Comparison of ENCODE assay signal across 8 mouse cellular contexts in the genomic region with DNA sequence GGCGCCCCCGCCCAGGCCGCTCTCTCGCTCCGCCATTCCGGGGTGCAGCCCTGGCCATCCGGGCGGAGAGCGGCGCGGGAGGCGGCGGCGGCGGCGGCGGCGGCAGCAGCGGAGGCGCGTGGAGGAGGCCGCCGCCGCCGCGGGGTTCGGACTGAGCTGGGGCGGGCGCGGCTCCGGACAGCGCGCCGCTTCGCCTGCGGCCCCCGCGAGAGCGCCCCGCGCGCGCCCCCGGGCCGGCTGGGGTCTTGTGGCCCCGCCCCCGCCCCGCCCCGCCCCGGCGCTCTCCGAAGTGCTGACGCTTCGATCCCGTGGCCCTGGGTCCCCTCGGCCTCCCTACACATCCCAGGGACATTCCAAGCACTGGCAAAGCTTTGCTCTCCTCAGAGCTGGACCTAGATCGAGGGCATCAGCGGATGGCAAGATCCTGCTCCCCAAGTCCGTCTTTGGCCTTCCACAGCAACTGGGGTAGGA. TPM values are rescaled to one million over a fixed set of nuclear protein-coding genes. Genes with fewer than 3 reads are reported as not detected.
A peak's percentile ranks its signal among the peaks of the same experiment; 100 is the strongest.
DNase-seq lines count a peak whose midpoint lies in the region; ATAC-seq and TF ChIP-seq lines count a peak whose summit lies in the region.

A gene (minus strand): TSS at position 173 of the 471 bp plus-strand sequence.

- peaks cover 6% of the 10 kb centered on the region; the same call in 1 of the 2 replicates for H3K4me1 ChIP-seq in embryonic facial prominence, embryonic 12.5 days
- no peaks in the 10 kb centered on the region for H3K4me1 ChIP-seq in intestine, postnatal 0 days (replicated peaks; ENCODE audit: control insufficient read depth, insufficient read depth, low read length)
- H3K4me1 ChIP-seq in lung, postnatal 0 days (ENCODE audit: insufficient read depth, low read depth, low read length): no peaks in the 10 kb centered on the region; the same call in 1 of the 2 replicates

- no peak for TF ChIP-seq CTCF in left cerebral cortex, adult 2 months (IDR thresholded peaks at IDR 0.05)
- no peak for TF ChIP-seq CTCF in intestine, postnatal 0 days (IDR thresholded peaks at IDR 0.05; ENCODE audit: low read depth)
- TF ChIP-seq CTCF in lung, postnatal 0 days (IDR thresholded peaks at IDR 0.05): no peak

- H3K9me3 ChIP-seq in embryonic facial prominence, embryonic 12.5 days: no peaks in the 10 kb centered on the region
- no peaks in the 10 kb centered on the region for H3K9me3 ChIP-seq in intestine, postnatal 0 days (ENCODE audit: control insufficient read depth)
- H3K9me3 ChIP-seq in lung, postnatal 0 days (ENCODE audit: low read length): no peaks in the 10 kb centered on the region

- DNase-seq in left cerebral cortex, adult 2 months (ENCODE audit: extremely low spot score in 1 of 2, low spot score in 2 of 2): no peak
- no peak for DNase-seq in left cerebral cortex, adult 11 months (ENCODE audit: low spot score)
- DNase-seq in adrenal gland, postnatal 4 days (ENCODE audit: low spot score in 2 of 2): no peak
- DNase-seq in lung, postnatal 0 days (ENCODE audit: low spot score): peak; percentile 28
- DNase-seq in thymus, postnatal 25 days: no peak
- no peak for DNase-seq in urinary bladder, postnatal 4 days (ENCODE audit: low spot score in 2 of 2)

- peaks cover 9% of the 10 kb centered on the region; the same call in 1 of the 2 replicates for H3K27me3 ChIP-seq in embryonic facial prominence, embryonic 12.5 days
- no peaks in the 10 kb centered on the region for H3K27me3 ChIP-seq in intestine, postnatal 0 days (replicated peaks; ENCODE audit: control insufficient read depth, insufficient read depth, low read length)
- peaks cover 7% of the 10 kb centered on the region; the same call in 1 of the 2 replicates for H3K27me3 ChIP-seq in lung, postnatal 0 days (replicated peaks; ENCODE audit: insufficient read depth, low read length)

- intact Hi-C loops in left cerebral cortex, adult 2 months (cut with DNase I): no loop called here

- WGBS in embryonic facial prominence, embryonic 12.5 days: under 1% methylated on average over 53 of the region's 59 CpGs
- 4% methylated on average over 19 of the region's 59 CpGs for WGBS in intestine, postnatal 0 days
- WGBS in lung, postnatal 0 days: 4% methylated on average over 21 of the region's 59 CpGs

- peak within 1 kb of the TSS; percentile 90 for H3K4me2 ChIP-seq in embryonic facial prominence, embryonic 12.5 days (replicated peaks)
- peak within 1 kb of the TSS; percentile 85 for H3K4me2 ChIP-seq in intestine, postnatal 0 days (replicated peaks; ENCODE audit: low read depth)
- peak within 1 kb of the TSS; percentile 85 for H3K4me2 ChIP-seq in lung, postnatal 0 days (replicated peaks; ENCODE audit: low read depth, low read length)

- ATAC-seq in embryonic facial prominence, embryonic 12.5 days (ENCODE audit: insufficient number of reproducible peaks, insufficient read depth, low FRiP score, low TSS enrichment): peak; percentile 19; the same call in 1 of the 2 replicates
- peak; percentile 29; the same call in 1 of the 2 replicates for ATAC-seq in intestine, postnatal 0 days
- peak; percentile 76 for ATAC-seq in lung, postnatal 0 days

- TF ChIP-seq EP300 in lung, postnatal 0 days (IDR thresholded peaks at IDR 0.05): no peak

- peak within 1 kb of the TSS; percentile 69 for H3K9ac ChIP-seq in embryonic facial prominence, embryonic 12.5 days
- H3K9ac ChIP-seq in intestine, postnatal 0 days (ENCODE audit: low read depth, low read length): peak within 1 kb of the TSS; percentile 37
- H3K9ac ChIP-seq in lung, postnatal 0 days (replicated peaks; ENCODE audit: low read depth): peak within 1 kb of the TSS; percentile 20; the same call in 1 of the 2 replicates

- peak within 1 kb of the TSS; percentile 98 for H3K27ac ChIP-seq in left cerebral cortex, adult 2 months
- H3K27ac ChIP-seq in embryonic facial prominence, embryonic 12.5 days: no peak within 1 kb of the TSS
- H3K27ac ChIP-seq in intestine, postnatal 0 days (ENCODE audit: low read depth, low read length): no peak within 1 kb of the TSS
- H3K27ac ChIP-seq in lung, postnatal 0 days (ENCODE audit: low read length): no peak within 1 kb of the TSS

- H3K36me3 ChIP-seq in embryonic facial prominence, embryonic 12.5 days: peaks cover 29% of the 10 kb centered on the region
- peaks cover 21% of the 10 kb centered on the region for H3K36me3 ChIP-seq in intestine, postnatal 0 days (ENCODE audit: control insufficient read depth, insufficient read depth)
- H3K36me3 ChIP-seq in lung, postnatal 0 days (ENCODE audit: insufficient read depth, low read length): peaks cover 21% of the 10 kb centered on the region

- peak within 1 kb of the TSS; percentile 77 for H3K4me3 ChIP-seq in left cerebral cortex, adult 2 months
- peak within 1 kb of the TSS; percentile 61 for H3K4me3 ChIP-seq in embryonic facial prominence, embryonic 12.5 days
- peak within 1 kb of the TSS; percentile 46 for H3K4me3 ChIP-seq in intestine, postnatal 0 days (ENCODE audit: low read depth, low read length)
- peak within 1 kb of the TSS; percentile 46 for H3K4me3 ChIP-seq in lung, postnatal 0 days (ENCODE audit: low read depth, low read length)

RNA-seq across cellular contexts. Expression of the gene that starts here (rescaled TPM):
- 100 to 1,000 TPM; 340 to 364 TPM for total RNA-seq in left cerebral cortex, adult 2 months (2021)
- 10 to 100 TPM; 48.9 to 52.3 TPM for total RNA-seq in adrenal gland, postnatal 4 days (2021)
- 49.0 and 55.8 TPM in 2 replicates for polyA plus RNA-seq in embryonic facial prominence, embryonic 12.5 days (2016; fragmentation: Nextera tagmentation; extraction: Ambion mirVana)
- polyA plus RNA-seq in intestine, postnatal 0 days (2015; fragmentation: Nextera tagmentation; extraction: Ambion mirVana): 7.2 and 7.4 TPM in 2 replicates
- 7.8 and 9.7 TPM in 2 replicates for polyA plus RNA-seq in lung, postnatal 0 days (2015; fragmentation: Nextera tagmentation; extraction: Ambion mirVana)

Comparison
In these comparisons a context has a peak if more than half of its experiments do, and no peak if none do; other contexts are left out.
1. RNA of the gene that starts here (total RNA-seq): 340 to 364 TPM in left cerebral cortex, adult 2 months; 48.9 to 52.3 TPM in adrenal gland, postnatal 4 days; every median in the first group is over 4 times any median in the second.
2. ATAC-seq: peak in every context shown above with its lines; median percentile 76 in lung, postnatal 0 days; 29 in intestine, postnatal 0 days; 19 in embryonic facial prominence, embryonic 12.5 days.
3. Peak in every context shown above with its lines, with median percentiles within 50 percentile points of each other: H3K4me3 ChIP-seq, H3K4me2 ChIP-seq and H3K9ac ChIP-seq.